Mouse (Mus musculus) C2C12 (cell line): ENCODE data around the gene Ckap4.

Experiments used
- CEBPB ChIP-seq: IDR thresholded peaks from one replicate; pipeline ENCODE4 v1.6.1; 2011; ENCODE audit warnings: low read depth, mild to moderate bottlenecking, control low read depth, moderate library complexity
- CTCF ChIP-seq: IDR thresholded peaks from one replicate; pipeline ENCODE4 v1.5.1; 2011; ENCODE audit not compliant: control insufficient read depth, insufficient read depth, insufficient read length
- MAX ChIP-seq: IDR thresholded peaks from one replicate; pipeline ENCODE4 v1.6.1; 2011; ENCODE audit warnings: mild to moderate bottlenecking, control low read depth
- MYOD1 ChIP-seq: IDR thresholded peaks from one replicate; pipeline ENCODE4 v1.6.1; 2011; ENCODE audit warnings: low read depth; ENCODE audit not compliant: control insufficient read depth, insufficient read length
- MYOG ChIP-seq: IDR thresholded peaks from one replicate; pipeline ENCODE4 v1.6.1; 2011; ENCODE audit not compliant: control insufficient read depth, insufficient read length; ENCODE audit errors: extremely low read depth
- USF1 ChIP-seq: IDR thresholded peaks from one replicate; pipeline ENCODE4 v1.6.1; 2011; ENCODE audit warnings: low read depth, mild to moderate bottlenecking, control low read depth, moderate library complexity

DNA sequence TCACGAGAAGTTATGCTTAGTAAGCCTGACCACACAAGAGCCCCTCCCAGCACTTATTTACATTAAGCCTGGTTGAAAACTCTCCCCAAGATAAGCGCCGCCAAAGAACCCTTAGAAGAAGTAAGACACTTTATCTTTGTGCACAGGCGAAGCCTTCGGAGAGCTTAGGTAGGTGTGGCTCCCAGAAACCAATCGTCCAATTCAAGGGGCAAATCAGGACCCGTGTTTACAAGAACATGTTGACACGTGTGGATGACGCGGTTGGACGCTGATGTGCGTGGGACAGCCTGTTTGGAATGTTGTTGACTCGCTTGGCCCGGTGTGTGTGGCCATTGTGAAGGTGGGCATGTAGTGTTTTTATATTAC, 42.1 kb upstream of the Ckap4 start:
- TF ChIP-seq CTCF, result no peak
- peak; percentile 98 for TF ChIP-seq MAX
- TF ChIP-seq USF1, result peak; percentile 53
- TF ChIP-seq CEBPB, result no peak
- TF ChIP-seq MYOG, result no peak
- TF ChIP-seq MYOD1, result no peak
